In the genomic region with DNA sequence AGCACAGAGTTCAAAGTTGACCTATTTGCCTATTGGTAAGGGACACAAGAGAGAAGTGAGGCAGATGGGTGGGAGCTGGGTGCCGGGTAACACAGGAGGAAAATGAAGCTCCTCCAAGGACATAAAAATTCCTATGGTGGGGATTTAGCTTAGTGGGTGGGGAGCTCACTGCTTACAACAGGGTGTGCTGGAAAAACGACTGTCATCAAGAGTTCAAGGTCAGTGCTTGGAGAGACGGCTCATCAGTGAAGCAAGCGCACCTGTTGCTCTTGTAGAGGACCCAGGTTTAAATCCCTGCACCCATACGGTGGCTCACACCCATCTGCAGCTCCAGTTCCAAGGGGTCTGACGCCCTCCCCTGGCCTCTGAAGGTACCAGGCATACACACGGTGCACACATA, we compare ENCODE assay signal across 22 mouse cellular contexts. TPM values are rescaled to one million over a fixed set of nuclear protein-coding genes. Genes with fewer than 3 reads are reported as not detected.
"Had no signal": no experiment of that assay in that cellular context is flagged by ENCODE, and none has a peak within 500 bp of the region (broad histone marks: within the 10 kb centered on the region; RNA-seq: fewer than 3 reads in every experiment).

No protein-coding gene starts in this region.

- H3K9ac ChIP-seq: heart, embryonic 12.5 days; hindbrain, embryonic 12.5 days; hindbrain, embryonic 14.5 days; intestine, embryonic 15.5 days; kidney, embryonic 15.5 days; limb, embryonic 13.5 days; limb, embryonic 15.5 days; liver, embryonic 13.5 days had no signal

- H3K4me2 ChIP-seq: heart, embryonic 12.5 days; hindbrain, embryonic 12.5 days; hindbrain, embryonic 14.5 days; intestine, embryonic 15.5 days; kidney, embryonic 15.5 days; limb, embryonic 13.5 days; limb, embryonic 15.5 days; liver, embryonic 11.5 days; liver, embryonic 13.5 days had no signal

- H3K9me3 ChIP-seq: heart, embryonic 10.5 days; heart, embryonic 12.5 days; hindbrain, embryonic 10.5 days; hindbrain, embryonic 12.5 days; intestine, embryonic 15.5 days; kidney, embryonic 15.5 days; limb, embryonic 13.5 days; limb, embryonic 15.5 days; liver, embryonic 13.5 days had no signal

- H3K27me3 ChIP-seq: heart, embryonic 12.5 days; hindbrain, embryonic 12.5 days; intestine, embryonic 15.5 days; kidney, embryonic 15.5 days; limb, embryonic 13.5 days; limb, embryonic 15.5 days had no signal

- ATAC-seq: hindbrain, embryonic 16.5 days; inflammation-experienced regulatory T-cells, adult 6 months; intestine, embryonic 15.5 days; intestine, postnatal 0 days had no signal

- H3K27ac ChIP-seq: heart, embryonic 10.5 days; hindbrain, embryonic 10.5 days; hindbrain, embryonic 12.5 days; hindbrain, embryonic 14.5 days; intestine, embryonic 15.5 days; kidney, embryonic 15.5 days; kidney, postnatal 0 days; limb, embryonic 13.5 days; limb, embryonic 15.5 days; liver, embryonic 13.5 days had no signal

- DNase-seq: gastrocnemius, postnatal 10 days; heart, postnatal 10 days; heart, postnatal 4 days; layer of hippocampus, adult 9-11 months; layer of hippocampus, postnatal 36 days; left cerebral cortex, postnatal 4 days; liver, embryonic 13.5 days had no signal

- H3K4me3 ChIP-seq: gastrocnemius, adult 2 months; heart, embryonic 12.5 days; hindbrain, embryonic 10.5 days; hindbrain, embryonic 12.5 days; intestine, embryonic 15.5 days; kidney, embryonic 15.5 days; limb, embryonic 13.5 days; limb, embryonic 15.5 days; liver, embryonic 13.5 days had no signal

- H3K36me3 ChIP-seq: heart, embryonic 10.5 days; heart, embryonic 12.5 days; hindbrain, embryonic 10.5 days; hindbrain, embryonic 12.5 days; intestine, embryonic 15.5 days; kidney, embryonic 15.5 days; liver, embryonic 13.5 days had no signal

RNA-seq across cellular contexts. Expression of a gene that starts 35.7 kb away (rescaled TPM):
- polyA plus RNA-seq: inflammation-experienced regulatory T-cells, adult 6 months had no signal

RNA-seq across cellular contexts. Expression of a gene that starts 59.2 kb away (rescaled TPM):
- polyA plus RNA-seq: inflammation-experienced regulatory T-cells, adult 6 months had no signal
